Mouse (Mus musculus): ENCODE results near the gene Traf3ip3. TPM values are rescaled to one million over a fixed set of nuclear protein-coding genes. Genes with fewer than 3 reads are reported as not detected.

Gene Traf3ip3
- polyA plus RNA-seq, 1 experiment from 2014 or later: 1.6 TPM

Other genes starting within 250 kb of the Traf3ip3 start
- 1.4 and 1.6 TPM in 2 replicates for gene Syt14, start 165.9 kb downstream of the Traf3ip3 start, polyA plus RNA-seq (2016; fragmentation: Nextera tagmentation; extraction: Ambion mirVana)
- gene Diexf, start 71.4 kb downstream of the Traf3ip3 start, polyA plus RNA-seq (2016; fragmentation: Nextera tagmentation; extraction: Ambion mirVana): 4.8 TPM in 2 replicates
- gene Irf6, start 48.6 kb downstream of the Traf3ip3 start, polyA plus RNA-seq (2016; fragmentation: Nextera tagmentation; extraction: Ambion mirVana): 4.8 and 6.6 TPM in 2 replicates
- 13.4 and 13.9 TPM in 2 replicates for gene A130010J15Rik, start 33.7 kb downstream of the Traf3ip3 start, polyA plus RNA-seq (2016; fragmentation: Nextera tagmentation; extraction: Ambion mirVana)
- gene Lamb3, start 6.0 kb upstream of the Traf3ip3 start, polyA plus RNA-seq (2016; fragmentation: Nextera tagmentation; extraction: Ambion mirVana): 2.3 and 2.5 TPM in 2 replicates
- gene Hsd11b1, start 62.4 kb upstream of the Traf3ip3 start, polyA plus RNA-seq (2016; fragmentation: Nextera tagmentation; extraction: Ambion mirVana): 1.5 TPM in 2 replicates
- 36.5 and 38.2 TPM in 2 replicates for gene G0s2, start 71.5 kb upstream of the Traf3ip3 start, polyA plus RNA-seq (2016; fragmentation: Nextera tagmentation; extraction: Ambion mirVana)
- gene Camk1g, start 168.6 kb upstream of the Traf3ip3 start, polyA plus RNA-seq (2016; fragmentation: Nextera tagmentation; extraction: Ambion mirVana): 6.9 and 7.1 TPM in 2 replicates